Mouse (Mus musculus): ENCODE results near the gene Rab40c. TPM values are rescaled to one million over a fixed set of nuclear protein-coding genes. Genes with fewer than 3 reads are reported as not detected.
A peak's percentile ranks its signal among the peaks of the same experiment; 100 is the strongest.

Rab40c gene
- total RNA-seq, 2 experiments from 2014 or later = 41.9 to 49.9 TPM

DNA sequence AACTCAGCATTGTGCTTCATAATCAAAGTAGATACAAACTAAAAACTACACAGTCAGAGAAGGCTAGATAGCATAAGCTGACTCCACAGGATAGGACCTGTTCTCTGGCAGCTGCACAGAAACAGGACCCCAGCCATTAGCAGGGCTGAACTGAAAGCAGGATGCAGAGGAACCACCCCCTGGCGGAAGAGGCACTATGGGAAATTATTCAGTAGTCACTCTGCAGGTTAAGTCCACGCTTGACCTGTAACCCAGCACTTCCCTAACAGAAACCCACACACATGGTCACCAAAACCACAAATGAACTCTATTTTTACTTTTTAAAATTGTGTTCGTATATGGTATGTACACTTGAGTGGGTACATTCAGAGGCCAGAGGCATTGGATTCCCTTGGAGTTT is 16.5 kb downstream of the Rab40c start:
- DNase-seq (ENCODE audit: low spot score in 2 of 2) = no peak

DNA sequence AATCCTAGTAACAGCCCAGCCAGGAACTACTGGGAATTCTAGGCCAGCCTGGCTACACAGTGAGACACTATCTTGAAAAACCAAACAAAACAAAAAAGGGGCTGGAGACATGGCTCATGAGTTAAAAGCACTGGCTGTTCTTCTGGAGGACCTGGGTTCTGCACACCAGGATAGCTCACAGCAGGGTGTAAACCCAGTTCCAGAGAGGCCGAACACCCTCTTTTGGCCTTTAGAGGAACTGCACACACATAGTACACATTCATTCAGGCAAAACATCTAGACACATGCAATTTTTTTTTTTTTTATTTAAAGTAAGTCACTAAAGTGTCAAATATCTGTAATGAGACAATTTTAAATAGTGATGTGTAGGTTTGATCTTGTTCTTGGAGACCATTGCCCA is 19.3 kb downstream of the Rab40c start:
- no peak for DNase-seq (ENCODE audit: low spot score in 2 of 2)

DNA sequence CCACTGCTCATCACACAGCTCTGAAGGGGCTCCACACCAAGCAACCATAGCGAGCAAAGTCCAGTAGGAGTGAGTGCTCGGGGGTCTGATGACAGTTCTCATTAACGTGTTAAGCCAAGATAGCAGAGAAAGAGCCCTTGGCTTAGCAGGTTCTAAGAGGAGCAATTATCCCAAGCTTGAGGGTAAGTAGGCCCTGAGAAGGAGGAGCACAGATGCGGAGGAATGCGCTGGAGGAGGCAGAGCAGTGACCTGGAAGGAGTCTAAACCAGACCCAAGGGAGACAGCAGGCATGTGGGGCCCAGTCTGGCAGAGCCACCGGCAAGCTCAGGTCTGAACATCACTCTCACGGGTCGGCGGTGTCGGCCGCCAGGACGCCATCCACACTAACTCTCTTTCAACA is 23.6 kb downstream of the Rab40c start:
- no peak for DNase-seq (ENCODE audit: low spot score in 2 of 2)

DNA sequence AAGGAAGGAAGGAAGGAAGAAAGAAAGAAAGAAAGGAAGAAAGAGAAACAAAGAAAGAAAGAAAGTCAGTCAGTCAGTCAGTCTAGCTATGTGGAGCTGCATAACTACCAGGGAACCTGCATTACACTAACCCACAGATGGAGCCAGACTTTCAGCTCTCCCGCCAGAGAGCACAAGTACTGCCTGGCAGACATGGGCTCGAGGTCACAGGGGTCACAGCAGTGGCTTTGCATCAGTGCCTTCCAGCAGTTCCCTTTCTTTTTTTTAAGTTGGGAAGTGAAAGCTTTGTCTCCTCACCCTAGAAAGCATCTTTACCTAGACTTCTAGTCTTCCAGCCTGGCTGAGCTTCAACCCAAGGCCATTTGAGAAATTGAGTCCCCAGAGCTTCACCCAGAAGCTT is 24.1 kb downstream of the Rab40c start:
- no peak for DNase-seq (ENCODE audit: low spot score in 2 of 2)

DNA sequence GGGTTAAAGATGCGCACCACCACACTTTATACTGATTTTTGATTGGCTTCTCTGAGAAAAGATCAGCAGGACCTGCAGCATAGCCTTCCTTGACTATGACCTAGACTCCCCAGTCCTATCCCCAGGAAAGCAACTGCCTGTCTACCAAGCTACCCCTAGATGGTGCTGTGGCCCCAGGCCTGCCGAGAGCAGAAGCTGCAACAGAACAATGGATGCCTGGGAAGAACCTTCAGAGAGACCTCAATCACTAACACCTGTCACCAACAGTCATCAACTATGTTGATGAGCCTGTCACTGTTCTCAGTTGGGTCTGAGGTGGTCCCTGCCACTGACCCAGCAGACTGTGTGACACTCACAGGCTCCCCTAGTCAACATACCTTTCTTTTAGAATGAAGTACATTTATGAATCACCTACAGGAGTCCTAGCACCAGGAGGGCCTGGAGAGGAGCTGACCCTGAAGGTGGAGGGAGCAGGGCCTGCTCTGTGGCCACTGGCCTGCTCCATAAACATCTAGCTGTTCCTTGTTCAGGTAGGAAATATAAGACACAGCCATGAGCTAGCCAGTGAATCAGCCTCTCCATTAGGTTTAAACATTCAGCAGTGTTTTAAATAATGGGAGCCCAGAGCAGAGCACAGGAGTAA is 25.4 kb downstream of the Rab40c start:
- peak; percentile 65 to 83 for DNase-seq (ENCODE audit: low spot score in 2 of 2)

DNA sequence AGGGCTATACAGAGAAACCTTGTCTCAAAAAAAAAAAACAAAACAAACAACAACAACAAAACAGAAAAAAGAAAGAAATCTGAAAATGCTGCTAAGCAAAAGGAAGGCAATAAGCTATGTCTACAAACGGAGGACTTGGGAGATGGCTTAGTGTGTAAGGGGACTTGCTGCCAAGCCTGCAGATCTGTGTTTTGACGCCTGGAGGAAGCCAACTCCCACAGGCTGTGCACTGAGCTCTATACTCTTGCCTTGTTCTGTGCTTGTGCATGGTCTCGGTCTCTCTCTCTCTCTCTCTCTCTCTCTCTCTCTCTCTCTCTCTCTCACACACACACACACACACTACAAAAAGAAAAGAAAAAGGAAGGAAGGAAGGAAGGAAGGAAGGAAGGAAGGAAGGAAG is 30.7 kb downstream of the Rab40c start:
- DNase-seq (ENCODE audit: low spot score in 2 of 2) = no peak

DNA sequence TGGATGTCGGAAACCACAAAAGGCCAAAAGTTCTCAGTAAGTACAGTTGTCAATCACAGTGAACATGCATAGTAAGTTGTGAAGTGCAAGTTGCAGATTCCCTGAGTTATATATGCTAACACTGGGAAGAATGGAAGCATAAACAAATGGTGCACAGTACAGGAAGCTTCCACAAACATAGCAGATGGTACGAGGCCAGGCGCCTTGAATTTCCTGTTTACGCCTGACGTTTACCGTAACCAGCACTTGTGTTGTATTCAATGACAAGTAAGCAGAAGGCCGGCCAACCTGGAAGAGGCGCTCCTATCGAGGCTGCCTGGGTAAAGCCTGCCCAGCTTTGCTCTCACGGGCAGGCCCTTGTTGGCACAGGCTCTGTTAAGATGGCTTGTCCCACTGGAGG is 32.1 kb downstream of the Rab40c start:
- DNase-seq (ENCODE audit: low spot score in 2 of 2) = no peak

DNA sequence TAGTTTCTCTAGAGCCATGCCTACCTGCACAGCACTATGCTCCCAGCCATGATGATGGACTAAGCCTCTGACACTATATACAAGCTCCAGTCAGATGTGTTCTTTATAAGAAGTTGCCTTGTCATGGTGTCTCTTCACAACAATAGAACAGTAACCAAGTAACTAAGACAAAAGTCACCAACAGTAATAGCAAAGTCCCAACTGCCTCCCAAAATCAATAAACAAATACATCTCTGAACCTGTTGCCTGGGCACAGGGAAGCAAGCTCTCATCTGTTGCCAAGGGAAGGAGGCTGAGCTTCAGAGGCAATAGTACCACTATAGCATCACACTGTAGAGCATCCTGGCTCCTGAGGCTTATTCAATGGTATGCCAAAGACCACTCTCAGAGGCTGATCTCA is 32.7 kb downstream of the Rab40c start:
- DNase-seq (ENCODE audit: low spot score in 2 of 2) = no peak

DNA sequence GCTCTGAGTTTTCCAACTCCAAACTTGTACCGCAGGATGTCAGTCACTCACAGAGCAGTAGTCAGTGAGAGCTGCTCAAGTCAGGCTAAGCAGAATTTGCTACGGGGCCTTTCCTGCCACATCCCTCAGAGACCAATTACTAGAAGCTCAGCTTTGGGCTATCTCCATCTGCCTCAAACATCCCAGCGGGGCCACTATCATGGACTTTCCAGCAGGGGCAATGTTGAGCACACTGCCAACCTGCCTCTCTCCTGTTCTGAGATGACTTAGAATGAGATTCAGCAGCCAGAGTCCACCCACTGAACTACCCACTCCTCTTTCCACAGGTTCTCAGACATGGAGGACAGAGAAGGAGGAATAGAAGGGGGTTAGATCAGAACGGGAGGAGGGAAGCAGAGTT is 33.9 kb downstream of the Rab40c start:
- no peak for DNase-seq (ENCODE audit: low spot score in 2 of 2)

DNA sequence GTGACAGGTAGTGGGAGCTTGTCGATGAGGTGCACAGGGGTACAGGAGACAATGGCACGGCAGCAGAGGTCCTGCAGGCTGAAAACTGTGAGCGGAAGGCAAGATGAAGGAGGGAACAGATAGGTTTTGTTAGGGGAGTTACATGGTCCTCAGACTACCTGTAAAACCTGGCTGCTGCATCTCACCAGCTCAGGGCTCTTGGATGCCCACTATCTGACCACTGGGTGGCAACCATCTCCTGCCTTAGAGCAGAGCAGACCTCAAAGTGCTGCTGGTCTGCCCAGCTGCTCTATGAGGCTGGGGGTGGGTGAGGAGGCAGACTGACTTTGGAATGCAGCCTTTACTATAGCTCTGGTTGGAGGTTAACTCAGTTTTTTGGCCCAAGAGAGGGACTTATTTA is 35.7 kb downstream of the Rab40c start:
- DNase-seq (ENCODE audit: low spot score in 2 of 2) = no peak

DNA sequence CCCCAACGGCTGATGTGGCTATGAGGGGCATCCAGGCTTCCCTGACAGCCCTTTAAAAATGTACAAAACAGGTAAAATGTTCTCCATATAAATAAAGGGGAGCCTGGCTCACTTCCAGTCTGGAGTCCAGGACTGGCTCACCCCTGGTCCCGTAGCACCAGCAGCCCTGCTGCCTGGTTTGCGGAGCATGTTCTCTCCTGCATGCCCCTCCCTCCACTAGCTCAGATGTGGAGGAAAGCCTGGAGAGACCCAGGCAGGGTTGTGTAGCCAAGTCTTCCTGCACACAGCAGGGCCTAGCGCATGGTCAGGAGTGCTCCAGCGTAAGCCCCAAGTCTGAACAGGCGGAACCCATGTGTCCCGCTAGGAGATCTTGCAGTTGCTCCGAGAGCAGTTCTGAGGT is 36.3 kb downstream of the Rab40c start:
- DNase-seq (ENCODE audit: low spot score in 2 of 2) = no peak

DNA sequence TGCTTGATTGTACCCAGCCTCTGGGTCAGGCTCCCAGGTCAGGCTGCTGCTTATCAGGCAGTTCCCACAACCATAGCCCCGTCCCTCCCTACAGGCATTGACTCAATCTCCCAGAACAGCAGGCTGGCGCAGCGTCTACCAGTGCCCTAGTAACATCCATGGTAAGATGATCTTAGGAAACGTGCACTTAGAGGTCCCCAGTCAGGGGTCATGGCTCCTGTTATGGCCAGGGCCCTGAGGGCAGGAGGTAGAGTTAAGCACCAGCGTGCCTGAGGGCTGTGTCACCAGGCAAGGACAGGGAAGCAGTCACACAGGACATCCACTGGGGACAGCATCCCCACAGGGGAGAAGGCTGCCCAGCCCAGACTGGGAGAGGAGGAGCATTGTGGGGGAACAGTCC is 37.2 kb downstream of the Rab40c start:
- no peak for DNase-seq (ENCODE audit: low spot score in 2 of 2)

DNA sequence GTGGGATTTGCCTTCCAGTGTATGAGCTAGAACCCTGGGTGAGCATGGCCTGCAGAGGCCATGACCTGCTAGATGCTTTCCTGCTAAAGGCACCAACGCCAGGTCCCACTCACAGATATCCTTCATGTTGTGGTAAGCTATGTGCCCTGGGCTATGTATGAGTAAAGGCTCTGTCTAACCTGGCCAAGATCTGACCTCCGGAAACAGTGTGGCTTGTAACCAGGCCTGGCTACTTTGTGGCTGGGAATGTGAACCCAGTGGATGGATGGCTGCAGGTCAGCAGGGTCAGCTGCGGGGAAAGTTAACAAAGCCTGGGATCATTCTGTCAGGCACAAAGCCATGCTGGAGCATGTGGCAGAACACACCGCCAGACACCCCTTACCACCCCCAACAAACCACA is 37.8 kb downstream of the Rab40c start:
- DNase-seq (ENCODE audit: low spot score in 2 of 2) = no peak

DNA sequence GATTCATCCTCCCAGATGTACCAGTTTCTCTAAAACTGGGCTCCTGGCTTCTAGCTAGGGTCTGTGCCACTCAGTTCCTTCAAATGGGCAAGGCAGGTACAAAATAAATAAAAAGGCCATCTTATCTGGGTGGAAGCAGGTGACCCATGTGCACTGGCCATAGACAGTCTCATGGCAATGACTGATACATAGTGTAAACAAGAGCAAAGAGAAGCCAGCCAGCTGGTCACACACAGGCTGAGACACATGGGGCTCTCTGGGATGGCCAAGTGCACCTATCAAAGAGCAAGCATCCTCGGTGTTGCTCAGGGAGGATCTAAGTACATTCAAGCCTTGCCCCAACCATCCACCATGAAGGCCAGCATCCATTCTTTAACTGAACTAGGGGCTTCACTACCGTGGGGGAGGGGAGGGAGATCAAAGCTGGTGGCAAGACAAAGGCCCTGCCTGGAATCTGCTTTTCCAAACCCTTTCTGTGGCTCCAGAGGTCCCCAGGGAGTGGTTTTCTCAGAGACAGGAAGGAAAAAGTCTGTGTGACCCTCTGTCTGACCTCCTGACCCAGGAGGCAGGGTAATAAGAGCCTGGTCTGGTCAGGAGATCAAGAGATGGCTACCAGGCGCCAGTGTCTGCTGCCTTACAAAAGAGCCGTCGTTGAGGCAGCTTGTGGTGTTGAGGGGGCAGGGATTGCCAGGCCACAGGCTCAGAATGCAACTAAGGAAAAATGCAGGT is 38.5 kb downstream of the Rab40c start:
- no peak for DNase-seq (ENCODE audit: low spot score in 2 of 2)

DNA sequence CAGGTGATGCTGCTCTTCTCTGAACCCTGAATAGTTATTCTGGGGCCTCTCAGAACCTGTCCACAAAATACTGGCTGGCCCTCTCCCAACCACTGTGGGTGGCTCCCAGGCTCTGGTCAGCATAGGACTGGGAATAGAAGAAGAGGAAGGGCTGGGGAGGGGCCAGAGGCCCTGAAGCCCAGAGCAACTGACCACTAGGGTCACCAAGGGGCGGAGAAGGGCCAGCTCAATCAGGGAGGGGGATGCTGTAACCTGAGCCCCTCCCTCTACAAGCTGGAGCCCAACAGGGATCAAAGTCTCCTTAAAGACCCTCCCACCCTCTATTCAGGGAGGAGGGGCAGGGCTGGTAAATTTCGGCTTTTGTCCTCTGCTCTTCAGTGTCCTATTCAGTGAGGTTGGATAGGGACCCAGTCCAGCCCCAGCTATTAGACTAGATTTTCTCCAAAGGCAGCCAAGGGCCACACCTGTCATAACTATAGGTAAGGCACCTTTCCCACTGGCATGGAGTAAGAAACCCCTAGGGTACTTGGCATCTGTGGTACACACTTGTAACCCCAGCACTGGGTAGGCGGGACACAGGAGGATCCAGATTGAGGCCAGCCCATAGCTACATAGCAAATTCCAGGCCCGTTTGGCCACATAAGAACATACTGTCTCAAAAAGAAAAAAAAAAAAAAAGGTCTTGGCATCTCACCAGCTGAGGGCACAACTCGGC is 39.2 kb downstream of the Rab40c start, which contains the start of gene Wfikkn1:
Gene Wfikkn1 (minus strand): TSS at position 663 of the 715 bp plus-strand sequence.
- no peak for DNase-seq (ENCODE audit: low spot score in 2 of 2)

DNA sequence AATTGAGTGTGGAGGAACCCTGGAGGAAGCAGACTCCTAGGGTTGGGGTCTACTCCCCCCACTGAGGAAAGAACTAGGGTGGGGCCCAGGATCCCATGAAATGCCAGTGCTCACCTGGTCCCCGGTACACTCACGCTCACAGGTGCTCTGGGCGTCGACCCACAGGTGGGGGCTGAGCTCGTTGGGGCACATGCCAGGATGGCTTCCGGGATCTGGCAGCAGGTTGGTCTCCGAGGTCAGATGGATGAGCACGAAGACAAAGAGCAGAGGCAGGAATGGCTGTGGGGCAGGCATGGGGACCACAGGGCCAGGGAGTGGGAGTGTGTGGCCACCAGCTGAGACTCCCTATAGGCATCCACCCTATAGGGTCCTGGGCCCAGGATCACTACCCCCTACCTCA is 39.8 kb downstream of the Rab40c start:
- no peak for DNase-seq (ENCODE audit: low spot score in 2 of 2)

DNA sequence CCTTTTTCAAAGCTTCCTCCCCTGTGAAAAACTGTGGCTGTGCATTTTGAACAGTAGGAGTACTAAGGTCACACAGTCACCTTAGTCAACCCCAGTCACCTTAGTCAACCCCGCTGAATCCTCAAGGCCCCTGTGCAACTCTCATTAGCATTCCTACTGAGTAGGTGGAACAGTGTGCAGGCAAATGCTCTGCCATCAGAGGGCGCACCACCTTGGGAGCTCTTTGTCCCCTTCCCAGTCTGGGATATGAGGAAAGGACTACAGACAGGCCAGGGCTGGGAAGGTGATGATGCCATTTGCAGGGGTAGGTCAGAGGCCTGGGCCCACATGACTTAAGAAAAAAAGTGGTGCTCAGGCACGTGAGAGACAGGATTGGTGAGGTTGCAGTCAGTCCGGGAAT is 40.3 kb downstream of the Rab40c start:
- DNase-seq (ENCODE audit: low spot score in 2 of 2) = peak; percentile 64 to 65

DNA sequence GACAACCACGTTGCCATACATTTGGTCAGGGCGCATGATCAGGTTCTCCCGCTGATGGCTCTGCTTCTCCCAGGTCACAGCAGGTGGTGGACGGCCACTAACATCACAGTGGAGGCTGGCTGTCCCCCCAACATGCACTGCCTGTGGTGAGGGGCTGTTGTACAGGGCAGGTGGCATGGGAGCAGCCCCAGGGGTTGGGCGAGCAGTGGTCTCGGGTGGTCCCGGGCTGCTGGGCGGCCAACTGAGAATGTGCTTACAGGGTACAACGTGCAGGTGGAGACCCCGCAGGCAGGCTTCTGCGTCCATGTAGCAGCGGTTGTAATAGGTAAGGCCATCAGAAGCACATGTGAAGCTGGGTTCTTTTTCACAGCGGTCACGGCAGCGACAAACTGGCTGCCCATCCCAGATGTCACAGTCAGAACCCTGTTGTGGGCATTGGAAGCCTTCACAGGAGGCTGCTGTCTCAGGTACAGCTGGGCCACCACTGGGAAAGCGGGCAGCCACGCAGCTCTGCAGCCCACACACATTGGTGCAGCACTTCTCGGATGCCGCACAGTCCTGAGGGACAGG is 40.8 kb downstream of the Rab40c start:
- DNase-seq (ENCODE audit: low spot score in 2 of 2) = no peak

DNA sequence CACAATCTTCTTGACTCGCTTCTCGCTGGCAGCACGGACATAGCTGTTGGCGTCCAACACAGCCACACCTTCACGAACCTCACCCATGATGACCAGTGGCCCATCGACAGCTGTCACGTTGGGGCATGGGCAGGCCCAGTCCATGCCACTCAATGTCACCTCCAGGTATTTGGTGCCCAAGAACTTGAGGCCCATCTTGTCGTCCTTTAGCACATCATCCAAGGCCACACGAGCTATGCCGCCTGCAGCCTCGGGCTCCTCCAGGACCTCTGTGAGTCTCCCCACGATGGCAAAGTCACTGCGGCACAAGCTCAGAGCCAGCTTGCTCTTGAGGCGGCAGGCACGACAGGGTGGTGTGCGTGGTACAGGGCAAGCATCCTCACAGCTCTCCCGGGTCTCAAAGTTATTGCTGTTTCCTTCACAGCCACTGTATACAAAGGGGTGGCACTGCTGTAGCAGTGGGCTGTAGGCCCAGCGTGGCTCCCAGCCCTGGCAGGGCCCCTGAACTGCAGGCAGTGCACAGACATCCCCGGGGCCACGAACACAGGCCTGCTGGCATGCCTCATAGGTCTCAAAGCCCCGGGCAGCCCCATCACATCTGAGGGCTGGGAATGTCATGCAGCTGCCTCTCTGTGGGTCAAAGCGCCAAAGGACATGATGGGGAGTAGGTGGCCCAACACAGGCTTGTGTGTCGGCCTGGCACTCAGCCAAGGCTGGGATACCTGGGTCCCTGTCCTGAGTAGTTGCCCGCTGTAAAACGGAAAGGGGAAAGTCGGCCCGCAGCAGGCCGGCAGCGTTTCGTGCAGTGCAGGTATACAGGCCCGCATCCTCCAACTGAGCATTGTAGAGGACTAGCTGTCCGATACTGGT is 41.6 kb downstream of the Rab40c start:
- DNase-seq (ENCODE audit: low spot score in 2 of 2) = no peak

DNA sequence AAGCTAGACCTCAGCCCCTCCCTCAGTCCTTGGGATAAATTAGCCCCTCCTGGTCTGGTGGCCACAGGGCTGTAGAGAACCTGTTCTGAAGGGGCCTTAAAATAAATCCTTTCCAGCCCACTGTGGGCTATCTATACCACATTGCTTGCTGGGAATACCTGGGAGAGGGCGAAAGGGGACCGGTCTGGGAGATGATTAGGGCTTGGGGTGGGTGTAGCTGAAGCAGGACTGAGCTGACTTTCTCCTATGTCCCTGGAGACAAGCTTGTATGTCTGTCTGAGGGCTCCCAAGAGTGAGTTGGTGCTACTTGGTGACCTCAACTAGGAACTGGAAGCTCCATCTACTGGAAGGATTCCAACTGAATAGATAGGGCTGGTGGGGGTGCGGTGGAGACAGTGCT is 42.5 kb downstream of the Rab40c start:
- no peak for DNase-seq (ENCODE audit: low spot score in 2 of 2)

DNA sequence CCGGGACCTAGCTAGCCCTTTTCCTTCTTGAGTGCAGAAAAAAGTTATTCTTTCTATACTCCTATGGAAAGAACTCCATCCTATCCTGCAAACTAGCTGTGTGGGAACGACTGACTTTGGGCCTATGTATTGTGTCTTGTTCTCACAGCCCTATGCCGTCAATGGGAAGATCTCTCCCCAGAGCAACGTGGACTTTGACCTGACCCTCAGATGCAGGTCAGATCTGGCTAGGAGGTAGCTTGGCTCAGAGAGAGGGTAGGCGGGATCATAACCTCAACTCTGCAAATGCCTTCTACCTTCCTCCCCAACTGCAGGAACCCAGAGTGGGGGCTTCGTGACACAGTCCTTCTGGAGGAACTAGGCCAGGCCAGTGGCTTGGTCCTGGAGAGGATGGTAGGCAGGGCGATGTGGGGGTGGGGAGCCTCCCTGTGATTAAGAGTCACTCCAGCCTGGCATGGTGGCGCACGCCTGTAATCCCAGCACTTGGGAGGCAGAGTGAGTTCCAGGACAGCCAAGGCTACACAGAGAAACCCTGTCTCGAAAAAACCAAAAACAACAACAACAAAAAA is 43.1 kb downstream of the Rab40c start:
- no peak for DNase-seq (ENCODE audit: low spot score in 2 of 2)
